Comparison of ENCODE assay signal across 8 mouse cellular contexts in the genomic region with DNA sequence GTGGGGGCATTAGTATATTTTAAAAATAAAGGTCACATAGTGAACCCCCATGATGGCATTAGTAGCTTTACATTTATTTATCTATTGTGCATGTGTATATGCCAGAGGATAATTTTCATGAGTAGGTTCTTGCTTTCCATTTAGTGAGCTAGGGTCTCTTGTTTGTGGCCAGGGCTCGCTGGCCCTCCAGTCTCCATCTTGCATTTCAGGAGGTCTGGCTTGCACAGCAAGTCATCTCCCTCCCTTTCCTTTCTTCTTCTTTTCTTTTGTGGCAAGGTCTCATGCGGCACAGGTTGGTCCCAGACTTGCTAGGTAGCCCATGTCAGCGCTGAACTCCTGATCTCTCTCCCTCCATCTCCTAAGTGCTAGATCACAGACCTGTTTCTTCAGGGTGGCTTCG. TPM values are rescaled to one million over a fixed set of nuclear protein-coding genes. Genes with fewer than 3 reads are reported as not detected.
A peak's percentile ranks its signal among the peaks of the same experiment; 100 is the strongest.
DNase-seq lines count a peak whose midpoint lies in the region; ATAC-seq and TF ChIP-seq lines count a peak whose summit lies in the region.

No protein-coding gene starts in this region.

- H3K27me3 ChIP-seq in hindbrain, embryonic 13.5 days = no peaks in the 10 kb centered on the region
- no peaks in the 10 kb centered on the region for H3K27me3 ChIP-seq in myocyte (ENCODE audit: control insufficient read depth, insufficient read depth, insufficient read length)

- no peak overlapping the region for H3ac ChIP-seq in myocyte (ENCODE audit: control insufficient read depth, insufficient read length)

- H3K79me2 ChIP-seq in myocyte (ENCODE audit: control insufficient read depth, insufficient read depth) = peaks cover 21% of the 10 kb centered on the region

- H3K27ac ChIP-seq in hindbrain, embryonic 13.5 days = peak overlapping the region; percentile 96

- peak overlapping the region; percentile 94 for H3K9ac ChIP-seq in hindbrain, embryonic 13.5 days

- 22% methylated on average over 4 of the region's 4 CpGs for WGBS in lung, adult 2 months
- WGBS in hindbrain, embryonic 13.5 days = 37% methylated on average over 4 of the region's 4 CpGs

- H3K4me2 ChIP-seq in hindbrain, embryonic 13.5 days = peak overlapping the region; percentile 56
- peak overlapping the region; percentile 91 for H3K4me2 ChIP-seq in myocyte (ENCODE audit: low read depth)

- no peak for TF ChIP-seq POLR2A in lung, adult 2 months (IDR thresholded peaks at IDR 0.05; ENCODE audit: borderline replicate concordance, extremely low read depth, low read depth, low read length)
- no peak for TF ChIP-seq POLR2A in myocyte (IDR thresholded peaks at IDR 0.05; ENCODE audit: insufficient read length, low read depth)

- H3K36me3 ChIP-seq in hindbrain, embryonic 13.5 days = no peaks in the 10 kb centered on the region
- no peaks in the 10 kb centered on the region for H3K36me3 ChIP-seq in myocyte (ENCODE audit: control insufficient read depth, insufficient read depth)

- no peaks in the 10 kb centered on the region for H3K9me3 ChIP-seq in hindbrain, embryonic 13.5 days

- no peak for TF ChIP-seq CTCF in lung, adult 2 months (IDR thresholded peaks at IDR 0.05; ENCODE audit: insufficient read depth, low read length)

- no peak for DNase-seq in lung, adult 2 months
- no peak for DNase-seq in lung, postnatal 36 days
- DNase-seq in cerebellum, postnatal 10 days = peak; percentile 8 to 9
- DNase-seq in gastrocnemius, postnatal 10 days = no peak
- DNase-seq in spleen, adult 18-20 months = no peak
- no peak for DNase-seq in urinary bladder, adult 18-20 months (ENCODE audit: low spot score in 2 of 2)

- peak overlapping the region; percentile 28 for H3K4me3 ChIP-seq in lung, adult 2 months (replicated peaks; ENCODE audit: extremely low read depth, low read depth, low read length)
- H3K4me3 ChIP-seq in hindbrain, embryonic 13.5 days = peak overlapping the region; percentile 90
- peak overlapping the region; percentile 85 for H3K4me3 ChIP-seq in myocyte

- peaks cover 6% of the 10 kb centered on the region for H3K4me1 ChIP-seq in lung, adult 2 months (ENCODE audit: control insufficient read depth, insufficient read depth, low read length)
- H3K4me1 ChIP-seq in hindbrain, embryonic 13.5 days (replicated peaks) = peaks cover 13% of the 10 kb centered on the region

- ATAC-seq in hindbrain, embryonic 13.5 days (ENCODE audit: low FRiP score) = no peak

TF ChIP-seq in myocyte, 11 proteins besides CTCF, POLR2A, EP300 and RAD21:
- TF ChIP-seq SRF (IDR thresholded peaks at IDR 0.05; ENCODE audit: control insufficient read depth, insufficient read length, low read depth) = no peak
- no peak for TF ChIP-seq MYOD1 (IDR thresholded peaks at IDR 0.05; ENCODE audit: control insufficient read depth in 1 of 3, insufficient read length in 2 of 3, low read depth in 2 of 3)
- no peak for TF ChIP-seq E2F4 (IDR thresholded peaks at IDR 0.05; ENCODE audit: insufficient read depth)
- TF ChIP-seq USF1 (IDR thresholded peaks at IDR 0.05; ENCODE audit: low read depth) = no peak
- no peak for TF ChIP-seq POLR2AphosphoS2 (IDR thresholded peaks at IDR 0.05; ENCODE audit: insufficient read length, low read depth)

RNA-seq across cellular contexts. Expression of a gene that starts 1.0 kb away (rescaled TPM):
- polyA plus RNA-seq in lung, adult 2 months (2012; rRNA removed) = 3.2 and 6.2 TPM in 2 replicates
- 9.1 and 10.0 TPM in 2 replicates for polyA plus RNA-seq in hindbrain, embryonic 13.5 days (2015; fragmentation: Nextera tagmentation; extraction: Ambion mirVana)
- 1.2 TPM for polyA plus RNA-seq in myocyte (2012; fragmentation: generic; extraction: Trizol)
- total RNA-seq in gastrocnemius, postnatal 10 days (2021) = 10 to 100 TPM; 22.4 to 32.3 TPM

Comparison
In these comparisons a context has a peak if more than half of its experiments do, and no peak if none do; other contexts are left out.
1. DNase-seq: peak in cerebellum, postnatal 10 days (2 of 2); none in lung, adult 2 months (single experiment), lung, postnatal 36 days (single experiment), gastrocnemius, postnatal 10 days (single experiment), spleen, adult 18-20 months (0 of 2) and urinary bladder, adult 18-20 months (0 of 2).
2. H3K4me3 ChIP-seq: peak in every context shown above with its lines; median percentile 90 in hindbrain, embryonic 13.5 days; 85 in myocyte; 28 in lung, adult 2 months.